Mouse (Mus musculus) cortical plate, adult 2 months (tissue): ENCODE data around the gene Nkx1-2.

Source experiments
- CTCF ChIP-seq: fragments of 200-500 bp; IDR thresholded peaks from 2 replicates; pipeline ENCODE4 v1.5.1; 2011; ENCODE audit warnings: mild to moderate bottlenecking, control low read depth, low read length; ENCODE audit not compliant: insufficient read depth; ENCODE audit errors: extremely low read depth
- POLR2A ChIP-seq: fragments of 200-500 bp; IDR thresholded peaks from 2 replicates; pipeline ENCODE4 v1.6.1; 2011; ENCODE audit warnings: mild to moderate bottlenecking, low read length, control low read depth; ENCODE audit not compliant: insufficient read depth; ENCODE audit errors: extremely low read depth

GRCm38 (mm10) chr7:132593762-132594161 is 5.7 kb downstream of the Nkx1-2 start:
- no peak for TF ChIP-seq CTCF
- no peak for TF ChIP-seq POLR2A
